Mouse (Mus musculus) skeletal muscle tissue, adult 2 months (tissue): ENCODE results near the gene Prr36.

ENCODE experiments used
- DNase-seq: peaks from one replicate; pipeline ENCODE4 v3.0.0-alpha.2; 2012; ENCODE audit warnings: low read depth, low spot score

Prr36 gene

GRCm38 (mm10) chr8:4239193-4239890 is 22.1 kb upstream of the Prr36 start:
- no peak for DNase-seq

- peak; percentile 100 for DNase-seq
Observed at GRCm38 (mm10) chr8:4238434-4239192, 21.4 kb upstream of the Prr36 start, which contains the start of the genes Map2k7 and Gm49320. Gene Map2k7, plus strand, starts transcription at chr8:4238740. Gene Gm49320, plus strand, starts transcription at chr8:4238865.

DNA sequence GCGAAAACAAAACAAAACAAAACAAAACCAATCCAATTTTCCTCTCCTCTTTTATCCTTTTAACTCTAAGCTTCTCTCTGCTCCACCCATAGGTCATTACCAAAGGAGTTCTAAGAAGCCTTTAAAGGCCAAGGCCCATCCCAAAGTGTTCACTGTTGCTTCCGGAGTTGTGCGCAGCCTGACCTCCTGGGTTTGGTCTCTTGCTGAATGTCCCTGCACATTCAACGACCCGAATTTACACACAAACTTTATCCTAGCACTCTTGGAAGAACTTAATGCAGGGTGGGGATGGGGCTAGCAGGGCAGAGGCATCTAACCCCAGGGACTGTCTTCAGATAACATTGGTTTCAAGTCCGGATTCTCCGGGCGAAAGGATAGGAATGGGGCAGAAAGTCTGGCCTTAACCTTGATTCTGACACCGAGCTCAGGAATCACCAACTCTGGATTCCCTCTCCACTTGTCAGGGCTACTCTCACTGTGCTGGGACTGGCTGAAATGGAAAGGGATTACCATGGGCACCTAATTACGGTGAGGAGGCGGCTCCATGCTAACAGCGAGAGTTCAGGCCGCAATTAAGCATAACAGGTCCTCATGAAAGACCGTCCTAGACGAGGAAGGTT is 20.7 kb upstream of the Prr36 start:
- no peak for DNase-seq

- DNase-seq: no peak
Observed at GRCm38 (mm10) chr8:4230612-4231351, 13.5 kb upstream of the Prr36 start.

- no peak for DNase-seq
Observed at GRCm38 (mm10) chr8:4229784-4230183, 12.5 kb upstream of the Prr36 start.

- DNase-seq: no peak
Observed at GRCm38 (mm10) chr8:4227919-4228318, 10.7 kb upstream of the Prr36 start.

- no peak for DNase-seq
Observed at GRCm38 (mm10) chr8:4226739-4227347, 9.6 kb upstream of the Prr36 start, which contains the start of gene Lrrc8e. Gene Lrrc8e, plus strand, starts transcription at chr8:4226827.

DNA sequence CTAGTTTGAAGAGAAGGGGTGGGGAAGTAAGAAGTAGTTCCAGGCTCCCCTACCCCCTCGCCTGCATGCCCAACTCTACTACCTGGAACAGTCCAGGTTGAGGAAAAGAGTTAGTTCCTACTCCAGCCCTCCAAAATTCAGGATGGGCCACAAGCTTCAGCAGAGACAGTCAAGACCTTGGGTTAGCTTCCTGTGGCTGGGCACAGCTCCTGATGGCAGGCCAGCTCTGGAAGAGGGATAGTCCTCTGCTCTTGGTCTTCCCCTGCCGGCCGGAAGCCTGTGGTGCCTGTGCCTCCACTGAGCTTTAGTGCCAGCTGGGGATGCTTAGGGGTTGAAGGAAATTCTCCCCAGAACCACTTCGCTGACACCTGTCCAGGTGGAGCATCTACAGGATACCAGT is 9.1 kb upstream of the Prr36 start:
- no peak for DNase-seq

GRCm38 (mm10) chr8:4222059-4222458 is 4.8 kb upstream of the Prr36 start:
- DNase-seq: no peak

DNA sequence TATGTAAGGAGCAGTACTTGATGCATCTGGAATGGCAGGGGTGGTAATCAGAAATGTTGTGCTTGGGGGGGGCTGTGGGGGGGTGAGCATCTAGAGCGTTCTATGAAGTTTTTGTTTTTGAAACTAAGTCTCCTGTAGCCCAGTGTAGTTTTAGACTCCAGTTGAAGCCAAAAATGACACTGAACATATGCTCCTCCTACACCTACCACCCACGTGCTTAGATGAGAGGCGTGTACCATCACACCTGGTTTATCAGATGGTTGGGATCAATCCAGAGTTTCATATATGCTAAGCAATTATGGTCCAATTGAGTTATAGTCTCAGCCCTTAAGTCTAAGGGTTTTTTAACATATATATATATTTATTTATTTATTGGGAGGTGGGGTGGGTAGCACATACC is 2.4 kb upstream of the Prr36 start:
- DNase-seq: no peak

GRCm38 (mm10) chr8:4216296-4216695 is 963 bp downstream of the Prr36 start:
- DNase-seq: no peak

- DNase-seq: no peak
Observed at GRCm38 (mm10) chr8:4214006-4214980, 3.0 kb downstream of the Prr36 start.

DNA sequence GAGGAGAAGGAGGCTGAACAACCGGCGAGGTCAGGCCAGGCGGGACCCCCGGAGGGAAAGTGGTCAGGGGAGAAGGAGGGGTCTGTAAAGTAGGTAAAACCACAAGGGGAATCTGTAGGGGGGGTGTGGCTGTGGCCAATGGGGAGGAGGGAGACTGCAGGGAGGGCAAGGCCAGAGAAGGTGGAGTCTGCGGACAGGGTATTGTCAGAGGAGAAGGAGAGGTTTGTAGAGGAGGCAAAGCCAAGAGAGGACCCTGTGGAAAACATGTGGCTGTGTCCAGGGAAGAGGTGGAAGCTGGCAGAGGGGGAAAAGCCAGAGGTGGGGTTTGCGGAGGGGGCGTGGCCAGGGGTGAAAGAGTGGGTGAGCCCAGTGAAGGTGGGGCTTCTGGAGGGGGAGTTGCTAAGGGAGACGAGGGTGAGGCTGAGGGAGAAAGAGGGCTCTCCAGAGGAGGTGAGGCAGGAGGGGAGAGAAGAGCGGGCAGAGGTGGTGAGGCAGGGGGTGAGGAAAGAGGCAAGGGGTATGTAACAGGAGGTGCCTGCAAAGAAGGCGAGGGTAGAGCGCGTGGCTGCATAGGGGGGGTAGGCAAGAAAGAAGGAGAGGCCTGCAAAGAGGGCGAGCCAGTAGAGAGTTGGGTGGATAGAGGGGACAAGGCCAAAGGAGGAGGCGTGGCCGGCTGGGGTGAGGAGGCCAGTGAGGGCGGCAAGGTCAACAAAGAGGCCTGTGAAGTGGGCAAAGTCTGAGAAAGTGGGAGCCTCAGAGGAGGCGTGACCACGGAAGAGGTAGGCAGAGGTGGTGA is 3.9 kb downstream of the Prr36 start:
- no peak for DNase-seq

DNA sequence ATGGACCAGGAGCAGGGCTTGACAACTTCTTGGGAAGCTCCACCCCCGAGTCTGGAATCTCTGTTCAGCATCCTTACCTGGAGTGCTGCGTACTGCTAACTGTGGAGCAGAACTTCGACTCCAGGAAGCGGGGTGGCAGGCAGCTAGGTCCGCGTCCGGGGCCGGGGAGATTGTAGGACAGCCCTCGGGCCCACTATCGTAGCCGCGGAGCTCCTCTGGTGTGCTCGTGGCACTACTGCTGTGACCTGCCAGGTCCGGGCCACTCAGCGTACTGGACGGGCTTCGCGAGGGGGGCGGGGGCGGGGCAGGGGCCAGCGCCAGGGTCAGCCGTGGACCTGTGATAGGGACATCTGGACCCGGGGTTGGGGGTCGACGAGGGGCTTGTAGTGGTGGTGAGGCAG is 4.5 kb downstream of the Prr36 start:
- no peak for DNase-seq

DNA sequence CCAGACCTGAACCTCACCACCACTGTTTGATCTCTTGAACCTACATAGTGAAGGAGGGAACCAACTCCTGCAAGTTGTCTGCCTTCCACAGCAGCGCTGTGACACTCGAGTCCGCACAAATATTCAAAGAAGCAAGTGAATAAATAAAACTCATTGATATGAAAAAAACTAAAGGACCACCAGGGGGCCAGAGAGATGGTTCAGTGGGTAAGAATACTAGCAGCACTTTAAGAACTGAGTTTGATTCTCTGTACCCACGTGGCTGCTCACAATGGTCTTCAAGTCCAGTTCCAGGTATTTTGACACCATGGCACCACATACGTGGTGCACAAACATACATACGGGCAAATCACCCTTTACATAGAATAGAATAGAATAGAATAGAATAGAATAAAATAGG is 6.2 kb downstream of the Prr36 start:
- DNase-seq: no peak

- no peak for DNase-seq
Observed at GRCm38 (mm10) chr8:4207016-4207350, 10.3 kb downstream of the Prr36 start.

GRCm38 (mm10) chr8:4206182-4207015 is 10.9 kb downstream of the Prr36 start:
- DNase-seq: no peak

- no peak for DNase-seq
Observed at GRCm38 (mm10) chr8:4205246-4206123, 11.8 kb downstream of the Prr36 start.
